Mouse (Mus musculus) urinary bladder, postnatal 36 days (tissue): ENCODE measurements around the gene Usp37.

Experiments used
- DNase-seq, 2 experiments: peaks; one replicate each; pipeline ENCODE4 v3.0.0; 2022; ENCODE audit warnings: low spot score in 2 of 2, mixed read lengths in 1 of 2

The Usp37 gene

DNA sequence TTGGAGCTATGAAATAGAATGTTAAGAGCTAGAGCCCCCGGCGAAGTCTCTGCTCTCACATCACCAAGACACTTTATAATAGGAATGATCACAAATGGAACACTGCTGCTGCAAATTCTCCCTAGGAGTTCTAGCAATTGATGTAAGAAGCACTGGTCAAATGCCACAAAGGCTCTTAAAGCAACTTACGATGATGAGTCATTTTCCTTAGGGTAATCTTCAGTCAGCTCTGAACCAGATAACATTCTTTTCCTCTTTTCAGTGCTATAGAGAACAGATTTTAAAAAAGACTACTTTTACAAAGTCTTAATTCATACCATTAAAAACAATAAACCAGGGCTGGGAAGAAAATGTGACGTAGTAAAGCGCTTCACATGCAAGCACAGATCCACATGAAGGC, 58.3 kb downstream of the Usp37 start:
- DNase-seq: no peak

DNA sequence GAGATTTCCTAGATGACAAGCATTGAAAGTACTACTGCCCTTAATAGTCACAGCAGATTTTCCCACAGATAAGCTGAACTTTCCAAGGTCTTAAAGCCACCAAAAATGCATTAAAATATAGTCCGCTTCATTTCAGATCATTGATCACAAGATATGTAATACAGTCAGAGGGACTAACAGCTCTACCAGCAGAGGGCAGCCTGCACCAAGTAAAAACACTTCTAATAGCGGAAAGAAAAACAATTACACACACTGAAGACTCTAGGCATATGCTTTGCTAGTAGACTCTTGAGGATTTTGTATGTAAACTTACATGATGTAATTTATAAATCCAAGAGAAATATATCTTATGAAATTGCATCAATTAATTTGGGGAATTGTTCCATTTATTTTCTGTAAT, 83.8 kb downstream of the Usp37 start:
- DNase-seq: peak; percentile 22 to 38

DNA sequence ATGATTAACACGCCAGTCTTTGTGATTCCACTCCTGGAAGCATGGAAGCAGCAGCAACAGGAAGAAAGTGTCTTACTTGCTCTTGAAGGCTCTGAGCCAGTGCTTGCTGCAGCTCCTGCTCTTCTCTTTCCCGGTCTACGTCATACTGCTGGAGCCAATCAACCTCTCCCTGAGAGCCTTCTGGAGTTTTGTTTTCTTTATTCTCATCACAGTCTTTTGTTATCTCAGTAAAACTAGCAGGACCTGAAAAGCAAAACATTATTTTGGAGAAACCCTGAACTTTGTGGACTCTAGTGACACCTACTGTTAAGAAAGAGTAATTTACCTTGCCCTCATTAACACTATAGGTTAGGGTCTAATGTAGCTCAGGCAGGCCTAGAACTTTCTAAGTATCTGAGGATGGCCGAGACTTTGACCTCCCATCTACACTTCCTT, 91.5 kb downstream of the Usp37 start:
- peak; percentile 16 to 37 for DNase-seq

DNA sequence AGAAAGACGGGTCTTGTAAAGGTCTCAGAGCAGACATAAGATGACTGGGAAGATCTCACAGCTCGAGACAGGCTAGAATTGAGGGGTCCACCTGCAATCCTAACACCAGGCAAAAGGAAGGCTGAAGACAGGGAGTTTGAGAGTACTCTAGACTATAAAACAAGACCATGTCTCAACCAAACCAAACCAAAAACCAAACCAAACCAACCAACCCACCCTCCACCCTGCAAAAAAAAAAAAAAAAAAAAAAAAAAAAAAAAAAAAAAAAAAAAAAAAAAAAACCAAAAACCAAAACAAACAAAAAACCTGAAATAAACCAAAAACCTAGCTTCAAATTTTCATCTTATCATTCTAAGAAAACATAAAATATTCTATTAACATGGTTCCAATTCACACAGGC, 99.5 kb downstream of the Usp37 start:
- no peak for DNase-seq

DNA sequence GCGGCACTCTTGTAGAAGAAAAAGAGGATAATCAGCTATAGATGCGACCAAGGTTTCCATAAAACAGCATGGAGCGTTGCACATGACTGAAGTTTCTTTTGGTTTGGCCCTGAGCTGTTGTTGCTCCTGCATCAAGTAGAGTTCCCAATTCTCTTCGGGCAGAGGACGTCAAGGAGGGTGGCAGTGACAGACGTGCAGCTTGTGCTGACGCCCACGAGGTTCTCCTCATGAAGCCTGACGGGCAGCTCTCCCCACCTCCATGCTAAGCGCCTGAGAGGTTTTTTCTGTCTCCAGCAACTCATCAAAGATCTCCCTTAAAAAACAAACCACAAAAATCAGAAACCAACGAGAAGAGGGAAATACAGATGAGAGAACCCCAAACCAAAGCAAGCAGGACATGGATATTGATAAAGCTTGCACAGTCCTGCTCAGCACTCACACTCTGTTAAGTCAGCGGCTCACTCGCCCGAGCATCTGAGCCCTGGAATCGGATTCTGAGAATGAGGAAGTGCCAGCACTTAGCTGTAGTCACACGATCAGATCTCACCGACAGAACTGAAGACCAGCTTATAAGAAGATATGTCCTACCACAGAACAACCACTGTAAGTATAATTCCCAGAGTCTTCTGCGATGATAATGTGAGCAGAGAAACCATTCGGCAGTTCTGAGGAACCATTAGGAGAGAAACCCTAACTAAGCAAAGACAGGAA, 104.8 kb downstream of the Usp37 start:
- no peak for DNase-seq

DNA sequence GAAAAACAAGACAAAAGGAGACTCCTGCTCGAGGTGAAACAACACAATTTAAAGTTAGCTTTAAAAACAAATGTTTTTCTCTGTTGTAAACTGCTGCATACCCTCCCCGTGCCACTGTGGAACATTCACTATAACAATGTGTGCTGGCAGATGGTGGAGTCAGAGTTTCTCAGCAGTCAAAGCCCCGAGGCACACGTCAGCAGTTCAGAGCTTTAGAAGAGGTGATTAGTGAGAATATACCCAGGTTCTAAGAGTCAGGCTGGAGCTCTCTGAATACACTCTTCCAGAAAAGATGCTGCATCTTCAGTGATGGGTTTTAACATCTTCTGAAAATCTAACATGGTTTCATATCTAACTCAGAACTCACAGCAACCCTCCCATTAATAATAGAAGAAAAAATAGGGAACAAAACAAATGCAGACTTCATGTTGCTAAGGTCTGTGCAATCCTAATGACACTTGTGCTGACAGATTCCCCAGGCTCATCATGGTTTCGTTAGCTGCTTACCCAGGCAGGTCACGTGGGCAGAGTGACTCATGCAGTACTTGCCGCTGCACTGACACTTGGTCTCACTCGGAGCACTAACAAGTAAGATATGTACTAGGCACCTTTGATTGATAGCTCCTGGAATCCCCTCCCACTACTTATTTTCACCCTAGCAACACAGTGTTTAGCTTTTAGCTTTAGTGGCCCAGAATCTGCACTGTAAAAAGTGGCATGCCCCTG, 106.2 kb downstream of the Usp37 start:
- DNase-seq: peak; percentile 35 to 67

DNA sequence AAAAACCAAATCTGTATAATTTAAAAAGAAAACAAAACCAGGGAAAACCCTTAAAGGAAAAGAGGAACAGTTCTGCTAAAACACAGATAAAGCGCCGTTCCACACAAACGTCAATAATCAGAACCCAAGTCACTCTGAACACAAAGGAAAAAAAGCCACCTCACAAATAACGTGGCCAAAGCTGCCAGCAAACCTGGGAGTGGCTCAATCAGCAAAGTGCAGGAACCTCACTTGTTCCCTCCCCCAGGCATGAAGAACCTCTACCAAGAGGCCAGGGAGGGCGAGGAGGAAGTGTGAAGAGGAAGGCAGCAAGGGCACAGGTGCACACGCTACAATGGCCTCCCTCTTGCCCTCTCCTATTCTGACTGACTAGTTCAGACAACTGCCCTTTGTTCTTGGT, 108.5 kb downstream of the Usp37 start:
- DNase-seq: no peak

DNA sequence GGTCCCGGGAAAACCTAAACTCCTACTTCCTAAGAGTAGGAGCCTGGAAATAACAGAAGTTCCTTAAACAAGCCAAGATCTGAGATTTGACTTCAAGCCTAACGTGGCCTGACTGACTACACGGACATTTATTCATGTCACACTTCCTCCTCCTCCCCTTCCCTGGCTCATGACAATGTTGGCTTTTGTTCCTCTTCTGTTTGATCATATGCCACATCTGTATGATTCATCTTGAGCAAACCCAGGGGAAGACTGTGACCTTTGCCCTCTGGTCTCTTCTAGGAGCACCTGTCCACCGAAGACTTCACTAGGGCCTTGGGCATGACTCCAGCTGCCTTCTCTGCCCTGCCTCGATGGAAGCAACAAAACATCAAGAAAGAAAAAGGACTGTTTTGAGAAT, 109.5 kb downstream of the Usp37 start:
- no peak for DNase-seq

DNA sequence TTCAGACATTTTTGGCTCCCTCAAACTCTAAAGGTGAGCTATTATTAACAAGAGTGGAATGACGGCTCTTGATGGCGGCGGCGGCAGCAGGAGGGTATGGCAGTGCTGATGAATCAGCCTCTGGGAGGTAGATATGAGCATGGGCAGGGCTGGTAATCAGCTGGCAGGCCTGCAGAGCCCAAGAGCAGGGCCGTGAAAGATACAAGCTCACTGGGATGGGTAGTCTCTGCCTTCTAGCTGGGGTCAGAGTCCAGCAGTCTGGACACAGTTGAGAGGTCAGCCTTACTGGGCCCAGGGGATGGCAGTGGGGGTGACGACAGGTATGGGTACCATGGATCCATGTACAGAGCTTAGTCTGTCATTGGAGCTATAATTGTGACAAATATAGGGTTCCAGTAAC, 110.9 kb downstream of the Usp37 start:
- DNase-seq: no peak

DNA sequence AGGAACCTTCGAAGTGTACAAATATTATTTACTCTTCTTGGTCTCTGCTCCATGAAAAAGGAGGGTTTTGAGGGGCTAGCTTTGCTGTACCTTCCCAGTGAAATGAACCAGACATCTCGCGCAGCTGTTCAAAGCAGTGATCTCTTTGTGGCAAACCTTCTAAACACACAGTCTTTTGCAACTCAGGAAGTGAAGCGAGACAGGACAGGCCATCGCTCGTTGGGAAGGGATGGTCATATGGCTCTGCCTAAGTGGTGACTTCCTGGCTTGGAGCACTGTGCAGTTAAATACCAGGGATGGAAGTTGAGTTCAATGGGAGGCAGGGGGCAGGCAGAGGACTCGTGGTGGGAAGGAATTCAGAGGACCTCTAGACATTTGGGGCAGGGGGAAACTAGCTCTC, 118.2 kb downstream of the Usp37 start:
- no peak for DNase-seq

DNA sequence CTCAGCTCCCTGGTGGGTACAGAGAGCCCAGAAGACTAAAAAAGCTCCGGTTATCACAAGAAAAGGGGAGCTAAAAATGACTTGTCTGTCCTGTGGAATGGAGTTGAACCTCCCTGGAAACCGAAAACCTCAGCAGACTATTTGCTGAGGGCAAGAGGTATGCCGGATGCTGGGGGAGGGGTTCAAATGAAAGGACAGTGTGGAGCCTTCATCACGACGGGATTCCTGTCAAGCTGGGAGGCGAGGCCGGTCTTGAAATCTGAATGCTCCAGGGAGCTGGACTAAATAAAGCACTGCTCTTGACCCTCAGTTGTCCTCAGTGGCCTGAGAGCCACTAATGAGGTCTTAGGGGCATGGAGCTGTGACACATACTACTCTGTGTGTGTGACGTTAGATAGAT, 120.9 kb downstream of the Usp37 start:
- no peak for DNase-seq

DNA sequence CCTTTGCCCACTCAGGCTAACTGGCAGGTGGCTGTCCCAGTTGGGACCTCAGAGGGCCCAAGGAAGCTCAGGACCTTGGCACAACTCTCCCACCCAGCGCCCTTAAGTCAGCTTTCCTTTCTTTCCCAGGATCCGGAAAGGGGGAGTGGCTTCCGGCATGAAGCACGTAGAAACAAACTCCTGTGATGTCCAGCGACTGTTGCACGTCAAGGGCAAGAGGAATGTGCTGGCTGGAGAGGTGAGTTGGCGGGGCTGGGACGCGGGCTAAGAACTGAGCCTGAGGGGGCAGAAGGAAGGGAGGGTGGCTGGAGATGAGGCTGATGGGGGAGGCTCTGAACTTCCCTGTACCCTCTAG, 124.7 kb downstream of the Usp37 start:
- no peak for DNase-seq

DNA sequence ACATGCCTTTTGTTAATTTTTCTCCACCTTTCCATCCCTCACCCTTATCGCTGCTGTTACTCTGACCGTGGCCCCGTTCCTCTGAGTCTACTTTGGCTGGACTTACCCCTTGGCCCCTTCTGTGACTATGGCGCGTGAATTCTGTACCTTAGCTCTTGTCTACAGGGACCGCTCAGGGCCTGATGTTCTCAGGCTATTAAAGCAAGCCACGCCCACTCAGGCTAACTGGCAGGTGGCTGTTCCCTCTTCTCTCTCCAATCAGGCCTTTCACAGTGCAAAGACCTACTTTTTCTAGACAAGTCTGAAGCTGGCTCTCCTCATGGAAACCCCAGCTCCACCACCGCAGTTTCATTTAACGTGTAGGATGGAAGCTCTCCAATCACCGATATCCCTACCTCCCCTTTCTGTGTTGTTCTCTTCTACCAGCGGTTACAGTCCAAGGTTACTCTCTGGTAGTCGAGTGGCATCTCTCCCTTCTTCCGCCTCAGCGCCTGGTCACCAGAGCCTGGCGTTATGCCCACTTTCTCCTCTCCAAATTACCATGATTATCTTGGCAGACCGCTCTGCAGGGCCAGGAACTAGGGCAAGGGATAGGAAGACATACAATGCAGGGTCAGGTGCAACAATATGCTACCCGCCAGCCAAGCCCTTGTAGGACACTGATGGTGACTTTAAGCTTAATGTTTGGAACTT, 125.2 kb downstream of the Usp37 start:
- DNase-seq: no peak

DNA sequence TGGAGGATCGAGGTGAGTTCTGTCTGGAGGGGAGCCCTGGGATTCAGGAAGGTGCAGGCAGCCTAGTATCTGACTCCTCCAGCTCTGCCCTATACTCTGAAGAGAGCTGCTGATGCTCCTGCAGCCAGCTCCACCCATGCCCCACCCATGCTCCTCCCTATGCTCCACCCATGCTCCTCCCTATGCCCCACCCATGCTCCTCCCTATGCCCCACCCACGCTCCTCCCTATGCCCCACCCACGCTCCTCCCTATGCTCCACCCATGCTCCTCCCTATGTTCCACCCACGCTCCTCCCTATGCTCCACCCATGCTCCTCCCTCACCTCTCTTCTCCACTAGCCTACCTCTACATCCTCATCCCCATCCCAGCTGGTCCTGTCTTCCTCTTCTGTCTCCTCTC, 128.9 kb downstream of the Usp37 start:
- no peak for DNase-seq

DNA sequence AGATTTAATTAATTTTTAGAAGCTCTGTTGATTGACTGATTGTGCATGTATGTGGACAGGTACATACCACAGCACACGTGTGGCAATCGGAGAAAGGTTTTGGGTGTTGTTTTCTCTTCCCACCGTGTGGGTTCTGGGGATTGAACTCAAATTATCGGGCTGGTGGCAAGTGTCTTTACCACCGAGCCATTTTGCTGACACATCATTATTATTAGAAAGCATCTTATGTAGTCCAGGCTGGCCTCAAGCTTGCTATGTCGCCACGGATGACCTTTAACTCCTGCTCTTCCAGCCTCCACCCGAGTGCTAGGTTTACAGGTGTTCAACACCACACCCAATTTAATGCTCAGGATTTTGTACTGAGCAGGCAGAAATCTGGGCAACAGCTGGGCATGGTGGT, 131.4 kb downstream of the Usp37 start:
- no peak for DNase-seq

DNA sequence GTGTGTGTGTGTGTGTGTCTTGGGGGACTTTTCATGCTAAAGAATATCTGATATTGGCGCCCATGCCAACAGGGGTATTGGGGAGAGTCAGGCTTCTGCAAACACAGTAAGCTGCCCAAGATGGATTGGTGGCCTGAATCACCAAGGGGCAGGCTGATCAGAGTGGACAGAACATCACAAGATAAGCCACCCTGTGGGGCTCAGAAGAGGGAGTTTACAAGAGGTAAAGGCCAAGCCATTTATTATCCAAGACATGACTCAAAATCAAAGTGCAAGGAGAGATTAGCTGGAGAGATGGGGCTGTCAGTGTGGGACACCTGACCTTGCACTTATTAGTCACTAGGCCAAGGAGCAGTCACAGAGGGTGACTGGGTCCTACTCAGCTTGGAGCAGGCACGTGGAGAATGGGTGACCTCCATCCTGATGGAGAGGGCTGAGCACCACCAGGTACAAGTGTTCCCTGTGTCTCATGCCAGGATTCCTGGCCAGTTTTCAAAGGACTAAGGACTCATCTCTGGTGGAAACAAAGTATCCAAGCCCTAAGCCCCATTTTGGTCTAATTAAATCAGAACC, 132.2 kb downstream of the Usp37 start:
- DNase-seq: no peak

DNA sequence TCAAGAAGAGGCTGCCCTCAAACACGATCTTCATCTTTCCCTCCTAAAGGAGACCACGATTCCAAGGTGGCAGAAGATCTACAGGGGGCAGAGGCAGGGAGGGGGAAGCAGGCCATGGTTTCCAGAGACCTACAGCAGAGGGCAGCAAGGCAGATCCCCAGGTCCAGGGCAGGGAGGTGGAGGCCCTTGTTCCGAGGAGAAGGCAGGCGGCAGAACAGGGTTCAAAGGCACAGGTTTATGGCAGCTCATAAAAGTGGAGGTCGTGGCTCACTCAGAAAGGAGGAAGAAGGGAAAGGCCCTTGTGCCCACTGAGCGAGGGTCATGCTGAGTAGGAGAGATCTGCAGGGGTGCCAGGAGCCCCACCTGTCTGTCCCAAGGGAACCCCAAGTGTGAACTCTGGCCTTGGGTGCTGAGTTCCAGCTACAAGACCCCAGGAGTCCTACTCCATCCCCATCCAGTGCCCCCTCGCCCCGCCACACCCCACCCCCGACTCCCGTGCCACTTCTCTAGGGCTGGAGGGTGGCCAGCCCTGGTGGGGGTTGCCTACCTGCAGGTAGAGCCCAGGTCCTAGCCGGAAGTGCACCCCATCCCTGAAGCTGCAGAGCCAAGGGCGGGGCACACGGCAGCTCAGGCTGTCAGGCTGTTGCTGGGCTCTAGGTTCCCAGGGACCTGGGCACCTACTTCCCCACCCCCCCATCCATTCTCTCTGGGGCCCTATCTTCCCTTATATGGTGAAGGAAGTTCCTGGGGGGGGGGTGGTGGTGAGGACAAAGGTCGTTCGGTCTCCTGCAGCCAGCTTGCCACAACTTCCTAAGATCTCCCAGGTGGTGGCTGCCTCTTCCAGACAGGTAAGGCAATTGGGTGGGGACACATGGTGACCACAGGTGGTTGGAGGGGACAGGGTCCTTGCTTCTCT, 135.2 kb downstream of the Usp37 start, which contains the start of gene Vil1:
Gene Vil1 (plus strand): TSS at position 788 of the 916 bp plus-strand sequence.
- no peak for DNase-seq

DNA sequence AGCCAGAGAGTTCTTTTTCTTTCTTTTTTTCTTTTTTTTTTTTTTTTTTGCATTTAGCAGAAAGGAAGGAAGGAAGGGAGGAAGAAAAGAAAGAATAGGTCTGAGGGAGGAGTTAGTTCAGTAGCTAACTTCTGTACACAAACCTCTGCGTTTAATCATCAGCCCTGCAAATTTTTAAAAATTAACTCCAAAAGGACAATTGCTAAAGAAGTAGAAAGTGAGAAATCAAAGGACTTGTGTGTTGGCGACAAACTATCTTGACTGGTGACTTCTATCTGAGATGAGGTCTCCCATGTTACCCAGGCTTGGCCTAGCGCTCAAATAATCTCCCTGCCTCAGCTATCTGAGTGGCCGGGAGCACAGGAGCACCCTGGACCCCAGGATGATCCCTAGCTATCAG, 139.9 kb downstream of the Usp37 start:
- DNase-seq: no peak

DNA sequence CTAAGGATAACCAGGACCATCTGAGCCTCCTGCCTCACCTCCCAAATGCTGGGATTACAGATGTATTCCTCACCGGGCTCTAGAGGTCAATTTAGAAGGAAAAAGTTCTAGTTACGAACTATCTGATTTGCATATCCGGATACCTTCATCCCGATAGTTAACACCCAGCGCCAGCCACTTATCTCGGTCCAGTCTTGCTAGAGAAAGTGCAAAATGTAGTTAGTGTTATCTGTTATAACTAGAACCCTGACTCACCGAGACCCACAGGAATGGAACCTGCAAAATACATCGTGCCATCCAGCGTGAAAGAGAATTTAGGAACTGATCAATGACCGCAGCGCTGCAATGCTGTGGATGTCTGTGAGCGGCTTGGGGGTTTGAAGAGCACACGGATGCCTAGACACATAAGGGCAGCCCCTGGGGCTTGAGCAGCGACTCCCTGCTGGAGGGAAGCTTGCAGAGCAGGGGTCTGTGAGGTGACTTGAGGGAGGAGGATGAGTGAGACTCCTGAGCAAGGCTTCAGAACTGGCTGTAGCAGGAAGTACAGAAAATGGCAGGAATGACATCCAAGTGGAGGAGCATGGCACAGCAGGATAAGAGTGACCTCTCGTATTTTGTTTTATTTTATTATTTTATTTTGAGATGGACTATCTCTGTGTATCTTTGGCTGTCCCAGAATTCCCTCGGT, 142.9 kb downstream of the Usp37 start:
- DNase-seq: no peak

DNA sequence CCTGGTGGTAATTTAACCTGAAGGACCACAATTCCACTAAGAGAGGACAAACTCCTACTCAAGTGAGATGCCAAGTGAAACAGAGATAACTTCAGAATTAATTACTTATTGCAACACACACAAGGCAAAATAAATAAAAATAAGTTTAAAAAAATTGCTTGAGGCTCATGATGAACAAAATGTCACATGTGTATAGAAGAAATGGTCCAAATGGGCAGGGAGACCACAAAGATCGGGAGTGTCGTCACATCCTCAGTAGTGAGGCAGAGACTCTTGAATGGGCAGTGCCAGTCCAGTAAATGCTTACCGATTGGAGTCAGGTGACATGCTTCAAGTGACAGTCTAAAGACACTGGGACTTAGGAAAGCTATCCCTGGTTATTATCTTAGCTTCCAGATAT, 143.6 kb downstream of the Usp37 start:
- no peak for DNase-seq

DNA sequence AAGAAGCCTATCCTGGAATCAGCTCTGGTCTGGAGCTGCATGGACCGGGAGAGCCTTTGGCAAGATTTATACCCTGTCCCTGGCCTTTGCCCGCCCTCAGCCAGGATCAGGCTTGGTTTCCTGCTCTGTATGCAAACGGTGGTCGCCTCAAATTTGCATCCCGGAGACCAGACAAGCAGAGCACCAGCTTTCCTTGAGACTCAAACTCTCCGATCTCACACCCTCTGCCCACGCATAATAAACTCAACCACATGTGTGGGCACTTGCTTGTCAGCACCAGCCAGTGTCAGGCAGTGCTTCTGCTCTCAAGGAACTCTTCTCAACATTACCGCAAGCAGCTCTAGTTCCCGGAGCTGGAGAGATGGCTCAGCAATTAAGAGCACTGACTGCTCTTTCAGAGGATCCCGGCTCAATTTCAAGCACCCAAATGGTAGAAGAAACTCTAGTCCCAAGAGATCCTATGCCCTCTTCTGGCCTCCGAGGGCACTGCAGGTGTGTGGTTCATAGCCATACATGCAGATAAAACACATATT, 146.1 kb downstream of the Usp37 start:
- peak; percentile 54 to 74 for DNase-seq
